Mouse (Mus musculus): ENCODE results near the gene Slc2a1. TPM values are rescaled to one million over a fixed set of nuclear protein-coding genes. Genes with fewer than 3 reads are reported as not detected.

The Slc2a1 gene
- polyA plus RNA-seq, 1 experiment from 2014 or later: 119 TPM

DNA sequence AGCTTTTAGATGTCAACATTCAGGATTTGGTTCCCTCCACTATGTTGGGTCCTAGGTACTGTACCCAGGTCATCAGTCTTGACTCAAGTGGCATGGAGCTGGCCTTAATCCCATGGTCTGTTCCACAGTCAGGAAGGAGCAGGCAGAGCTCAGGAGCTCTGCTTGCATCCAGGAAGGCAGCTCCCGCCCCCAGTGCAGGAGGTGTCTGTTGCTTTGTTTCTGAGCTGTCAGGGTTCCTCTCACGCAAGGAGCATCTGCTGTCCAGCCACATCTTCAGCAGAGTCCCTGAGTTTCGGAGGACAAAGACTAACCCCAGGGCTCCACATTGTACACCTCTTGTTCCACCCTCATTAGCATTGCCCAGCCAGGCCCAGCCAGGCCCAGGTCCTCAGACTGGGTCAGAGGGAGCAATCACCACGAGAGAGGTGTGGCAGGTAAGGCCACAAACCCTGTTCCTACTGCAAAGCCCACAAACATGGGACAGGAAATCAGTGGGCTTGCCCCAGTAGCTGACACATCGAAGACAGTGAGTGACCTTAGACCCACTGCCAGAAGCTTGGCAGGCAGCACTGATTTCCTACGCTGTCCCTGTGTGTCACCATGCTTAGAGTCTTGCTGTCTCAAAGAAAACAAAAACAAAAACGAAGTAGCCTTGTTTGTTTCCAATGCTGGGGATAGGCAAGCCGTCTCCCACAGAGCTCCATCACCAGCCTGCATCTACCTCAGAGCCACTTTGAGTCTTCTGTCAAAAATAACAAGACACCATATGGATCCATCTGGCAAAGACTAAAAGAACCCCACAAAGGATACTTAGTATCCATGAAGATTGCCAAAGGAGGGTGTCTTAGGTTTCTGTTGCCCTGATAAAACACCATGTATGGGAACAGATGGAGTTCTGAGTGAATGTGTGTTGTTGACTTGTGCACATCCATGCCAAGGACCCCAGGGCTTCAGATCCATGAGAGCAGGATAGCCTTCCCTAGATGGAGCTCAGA, 10.0 kb upstream of the Slc2a1 start:
- no peaks in the 10 kb centered on the region for H3K27me3 ChIP-seq
- peaks cover 13% of the 10 kb centered on the region for H3K4me1 ChIP-seq (replicated peaks)
- ATAC-seq (replicated peaks; ENCODE audit: insufficient number of reproducible peaks, insufficient read depth, low FRiP score, low read depth): no peak
- no peaks in the 10 kb centered on the region for H3K9me3 ChIP-seq (replicated peaks)
- H3K4me3 ChIP-seq: no peak overlapping the region
- H3K9ac ChIP-seq: no peak overlapping the region
- H3K4me2 ChIP-seq: no peak overlapping the region
- no peaks in the 10 kb centered on the region for H3K36me3 ChIP-seq
- WGBS: 58% methylated on average over 8 of the region's 8 CpGs
- H3K27ac ChIP-seq: no peak overlapping the region

DNA sequence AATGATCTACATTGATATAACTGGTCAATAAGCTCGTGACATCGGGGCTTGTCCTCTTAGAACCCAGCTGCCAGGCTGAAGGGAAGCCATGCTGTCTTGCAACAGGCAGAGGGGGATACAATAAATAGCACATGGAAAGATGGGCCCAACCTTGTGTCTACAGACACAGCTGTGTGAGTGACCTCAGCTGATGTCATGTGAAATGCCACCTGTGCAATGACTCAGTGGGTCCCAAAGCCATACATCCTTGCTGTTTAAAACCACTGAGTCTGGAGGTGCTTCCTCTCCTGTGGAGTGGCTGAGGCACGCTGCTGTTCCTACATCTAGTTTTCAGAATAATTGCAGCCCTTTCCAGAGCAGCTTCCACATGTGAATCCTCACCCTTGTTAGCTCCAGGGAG, 7.1 kb upstream of the Slc2a1 start:
- Histone ChIP-seq H3K9me3 (replicated peaks) (no peaks in the 10 kb centered on the region), H3K27me3 (no peaks in the 10 kb centered on the region), H3K9ac (no peak overlapping the region), H3K4me2 (no peak overlapping the region), H3K36me3 (no peaks in the 10 kb centered on the region), H3K27ac (no peak overlapping the region), H3K4me3 (no peak overlapping the region), H3K4me1 (replicated peaks) (peaks cover 22% of the 10 kb centered on the region)
- 91% methylated on average over 3 of the region's 3 CpGs for WGBS
- no peak for ATAC-seq (replicated peaks; ENCODE audit: insufficient number of reproducible peaks, insufficient read depth, low FRiP score, low read depth)

GRCm38 (mm10) chr4:119102350-119103126, 6.0 kb upstream of the Slc2a1 start:
- H3K27me3 ChIP-seq: no peaks in the 10 kb centered on the region
- H3K9ac ChIP-seq: no peak overlapping the region
- WGBS: 67% methylated on average over 7 of the region's 7 CpGs
- no peak overlapping the region for H3K4me3 ChIP-seq
- ATAC-seq (replicated peaks; ENCODE audit: insufficient number of reproducible peaks, insufficient read depth, low FRiP score, low read depth): no peak
- H3K4me2 ChIP-seq: no peak overlapping the region
- peaks cover 20% of the 10 kb centered on the region for H3K4me1 ChIP-seq (replicated peaks)
- H3K27ac ChIP-seq: no peak overlapping the region
- no peaks in the 10 kb centered on the region for H3K36me3 ChIP-seq
- H3K9me3 ChIP-seq (replicated peaks): no peaks in the 10 kb centered on the region

GRCm38 (mm10) chr4:119104847-119105246, 3.7 kb upstream of the Slc2a1 start:
- no peak overlapping the region for H3K4me2 ChIP-seq
- H3K4me3 ChIP-seq: no peak overlapping the region
- peaks cover 29% of the 10 kb centered on the region for H3K4me1 ChIP-seq (replicated peaks)
- ATAC-seq (replicated peaks; ENCODE audit: insufficient number of reproducible peaks, insufficient read depth, low FRiP score, low read depth): no peak
- H3K9ac ChIP-seq: no peak overlapping the region
- H3K27ac ChIP-seq: no peak overlapping the region
- H3K9me3 ChIP-seq (replicated peaks): no peaks in the 10 kb centered on the region
- no peaks in the 10 kb centered on the region for H3K36me3 ChIP-seq
- WGBS: 61% methylated on average over 4 of the region's 4 CpGs
- H3K27me3 ChIP-seq: no peaks in the 10 kb centered on the region

- peaks cover 37% of the 10 kb centered on the region for H3K4me1 ChIP-seq (replicated peaks)
- peak overlapping the region; percentile 62 for H3K9ac ChIP-seq
- peak; percentile 39; the same call in 1 of the 2 replicates for ATAC-seq (replicated peaks; ENCODE audit: insufficient number of reproducible peaks, insufficient read depth, low FRiP score, low read depth)
- H3K4me3 ChIP-seq: peak overlapping the region; percentile 42
- peak overlapping the region; percentile 68 for H3K27ac ChIP-seq
- WGBS: under 1% methylated on average over 18 of the region's 18 CpGs
- H3K27me3 ChIP-seq: no peaks in the 10 kb centered on the region
- H3K36me3 ChIP-seq: no peaks in the 10 kb centered on the region
- H3K9me3 ChIP-seq (replicated peaks): no peaks in the 10 kb centered on the region
- H3K4me2 ChIP-seq: peak overlapping the region; percentile 68
Measured at GRCm38 (mm10) chr4:119105704-119106103, 2.8 kb upstream of the Slc2a1 start.

DNA sequence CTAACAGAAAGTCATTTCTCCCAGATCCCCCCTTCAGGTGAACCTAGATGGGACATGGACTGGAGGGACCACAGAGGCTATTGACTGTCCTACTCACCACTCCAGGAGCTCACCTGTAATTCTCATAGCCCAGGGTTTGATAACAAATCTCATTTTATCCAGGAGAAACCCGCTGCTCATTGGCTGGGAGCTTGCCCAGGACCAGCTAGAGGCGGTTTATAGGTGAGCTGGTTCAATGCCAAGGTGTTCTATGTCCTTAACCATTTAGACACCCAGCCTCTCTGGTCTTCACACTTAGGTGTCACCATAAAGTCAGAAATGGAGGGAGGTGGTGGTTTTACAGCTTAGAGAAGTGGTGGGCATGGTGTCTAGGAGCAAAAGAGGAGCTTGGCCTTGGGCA, 644 bp upstream of the Slc2a1 start:
- WGBS: 77% methylated on average over 2 of the region's 2 CpGs
- ATAC-seq (replicated peaks; ENCODE audit: insufficient number of reproducible peaks, insufficient read depth, low FRiP score, low read depth): no peak
- H3K9ac ChIP-seq: 0 out of 2 replicates have a peak overlapping the region, but pooled peaks have one; percentile 87

GRCm38 (mm10) chr4:119109640-119110039, 1.1 kb downstream of the Slc2a1 start:
- WGBS: 9% methylated on average over 11 of the region's 11 CpGs
- Histone ChIP-seq H3K27me3 (no peaks in the 10 kb centered on the region), H3K4me3 (peak overlapping the region; percentile 83), H3K4me1 (replicated peaks) (peaks cover 74% of the 10 kb centered on the region), H3K27ac (peak overlapping the region; percentile 97), H3K9ac (peak overlapping the region; percentile 87), H3K4me2 (peak overlapping the region; percentile 76), H3K36me3 (no peaks in the 10 kb centered on the region), H3K9me3 (replicated peaks) (no peaks in the 10 kb centered on the region)
- ATAC-seq (replicated peaks; ENCODE audit: insufficient number of reproducible peaks, insufficient read depth, low FRiP score, low read depth): no peak

More for the DNA sequence above, 644 bp upstream of the Slc2a1 start:
- H3K36me3 ChIP-seq: no peaks in the 10 kb centered on the region
- no peaks in the 10 kb centered on the region for H3K9me3 ChIP-seq (replicated peaks)
- H3K4me3 ChIP-seq: peak overlapping the region; percentile 83
- H3K4me2 ChIP-seq: peak overlapping the region; percentile 76
- H3K4me1 ChIP-seq (replicated peaks): peaks cover 59% of the 10 kb centered on the region
- H3K27me3 ChIP-seq: no peaks in the 10 kb centered on the region
- peak overlapping the region; percentile 97 for H3K27ac ChIP-seq

DNA sequence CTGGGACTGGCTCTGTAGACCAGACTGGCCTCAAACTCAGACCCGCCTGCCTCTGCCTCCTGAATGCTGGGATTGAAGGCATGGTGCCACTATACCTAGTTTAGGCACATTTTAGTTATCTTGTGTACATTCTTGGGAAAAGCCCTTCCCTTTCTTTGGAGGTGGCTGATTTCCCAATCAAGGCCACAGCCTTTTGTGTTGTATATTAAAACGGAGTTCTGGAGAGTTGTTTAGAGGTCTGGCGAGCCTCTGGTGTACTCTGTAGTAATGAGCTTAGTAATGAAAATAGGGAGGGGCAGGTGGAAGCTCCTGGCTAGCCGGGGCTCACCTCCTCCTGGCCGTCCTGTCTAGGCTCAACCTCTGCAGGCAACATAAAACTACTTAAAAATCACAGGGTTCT, 2.0 kb downstream of the Slc2a1 start:
- Histone ChIP-seq H3K27ac (peak overlapping the region; percentile 45; the same call in 1 of the 2 replicates), H3K4me1 (replicated peaks) (peaks cover 77% of the 10 kb centered on the region), H3K27me3 (no peaks in the 10 kb centered on the region), H3K36me3 (no peaks in the 10 kb centered on the region), H3K9ac (0 out of 2 replicates have a peak overlapping the region, but pooled peaks have one; percentile 15), H3K9me3 (replicated peaks) (no peaks in the 10 kb centered on the region), H3K4me3 (peak overlapping the region; percentile 83), H3K4me2 (peak overlapping the region; percentile 76)
- no peak for ATAC-seq (replicated peaks; ENCODE audit: insufficient number of reproducible peaks, insufficient read depth, low FRiP score, low read depth)
- WGBS: 41% methylated on average over 5 of the region's 5 CpGs

DNA sequence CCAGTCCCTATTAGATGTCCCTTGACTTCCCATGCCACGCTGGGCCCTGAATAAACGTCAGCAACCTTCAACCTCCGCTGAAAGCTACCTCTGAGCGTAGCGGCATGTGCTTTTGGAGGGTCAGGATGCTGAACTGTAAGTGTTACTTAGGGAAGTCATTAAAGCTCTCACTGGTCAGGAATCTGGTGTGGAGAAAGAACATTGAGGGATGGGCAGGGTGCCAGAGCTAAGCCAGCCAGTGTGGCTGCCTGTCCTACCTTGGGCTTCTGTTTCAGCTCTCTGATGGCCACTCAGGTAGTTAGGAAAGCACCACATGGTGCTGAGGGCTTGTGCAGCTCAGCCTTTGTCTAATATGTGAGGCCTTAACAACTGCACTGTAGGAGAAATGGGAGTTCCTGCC, 2.9 kb downstream of the Slc2a1 start:
- H3K36me3 ChIP-seq: no peaks in the 10 kb centered on the region
- H3K4me1 ChIP-seq (replicated peaks): peaks cover 77% of the 10 kb centered on the region
- H3K4me3 ChIP-seq: peak overlapping the region; percentile 83
- H3K9ac ChIP-seq: no peak overlapping the region; the same call in 1 of the 2 replicates
- peak overlapping the region; percentile 45 for H3K27ac ChIP-seq
- H3K9me3 ChIP-seq (replicated peaks): no peaks in the 10 kb centered on the region
- WGBS: 37% methylated on average over 5 of the region's 5 CpGs
- ATAC-seq (replicated peaks; ENCODE audit: insufficient number of reproducible peaks, insufficient read depth, low FRiP score, low read depth): no peak
- peak overlapping the region; percentile 76 for H3K4me2 ChIP-seq
- H3K27me3 ChIP-seq: no peaks in the 10 kb centered on the region

DNA sequence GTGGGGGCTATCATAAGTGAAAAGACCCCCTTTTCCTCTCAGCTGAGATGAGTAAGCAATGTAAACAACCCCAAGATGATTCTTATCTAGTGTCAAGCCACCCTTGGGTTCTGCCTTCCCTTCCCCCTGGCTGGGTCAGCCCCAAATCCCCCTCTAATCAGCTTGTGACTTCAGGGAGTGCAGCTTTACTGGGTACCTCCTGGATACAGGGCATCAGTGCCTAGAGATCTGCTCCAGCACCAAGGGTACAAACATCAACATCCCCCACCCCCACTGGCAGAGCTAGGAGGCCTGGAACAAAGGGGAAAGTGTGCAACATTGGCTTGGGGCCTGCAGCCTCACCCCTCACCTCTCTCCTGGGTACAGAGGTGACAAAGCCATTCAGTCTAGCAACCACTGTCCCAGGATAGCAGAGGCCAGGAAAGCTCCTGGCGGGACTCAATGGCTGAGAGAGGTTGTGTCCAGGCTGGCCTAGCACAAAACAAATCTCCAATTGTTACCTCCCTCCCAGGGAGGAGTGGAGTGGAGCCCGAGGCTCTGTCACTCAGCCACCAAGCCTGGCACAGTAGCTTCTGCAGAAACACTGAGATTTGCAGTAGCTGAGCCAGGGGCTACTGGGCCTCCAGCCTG, 3.9 kb downstream of the Slc2a1 start:
- no peak for ATAC-seq (replicated peaks; ENCODE audit: insufficient number of reproducible peaks, insufficient read depth, low FRiP score, low read depth)
- Histone ChIP-seq H3K27ac (peak overlapping the region; percentile 45), H3K9ac (peak overlapping the region; percentile 1; the same call in 1 of the 2 replicates), H3K27me3 (no peaks in the 10 kb centered on the region), H3K36me3 (no peaks in the 10 kb centered on the region), H3K4me1 (replicated peaks) (peaks cover 84% of the 10 kb centered on the region), H3K4me2 (peak overlapping the region; percentile 25; the same call in 1 of the 2 replicates), H3K4me3 (no peak overlapping the region), H3K9me3 (replicated peaks) (no peaks in the 10 kb centered on the region)
- 40% methylated on average over 2 of the region's 2 CpGs for WGBS
